Mouse (Mus musculus) liver, embryonic 14.5 days (tissue): ENCODE data around the gene Nup133.

Experiments
- CTCF ChIP-seq: IDR thresholded peaks from 2 replicates; pipeline ENCODE4 v1.5.1; 2016; ENCODE audit warnings: antibody characterized with exemption, low read depth, control low read depth
- EP300 ChIP-seq: IDR thresholded peaks from 2 replicates; pipeline ENCODE4 v1.6.1; 2016; ENCODE audit warnings: antibody characterized with exemption, low read depth

DNA sequence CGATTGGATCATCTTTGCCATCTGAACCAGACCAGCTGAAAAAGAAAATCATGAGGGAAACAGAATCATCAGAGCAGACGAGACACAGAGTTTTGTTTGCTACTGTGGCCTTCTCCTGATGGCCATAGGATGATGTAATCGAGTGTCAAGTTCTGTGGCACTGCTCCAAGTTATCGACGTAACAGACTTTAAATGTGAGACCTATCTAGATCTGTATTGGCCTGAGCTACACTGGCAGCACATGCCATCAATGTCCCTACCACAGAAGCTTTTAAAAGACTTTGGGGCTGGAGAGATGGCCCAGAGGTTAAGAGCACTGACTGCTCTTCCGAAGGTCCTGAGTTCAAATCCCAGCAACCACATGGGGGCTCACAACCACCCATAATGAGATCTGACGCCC lies 46.4 kb downstream of the Nup133 start:
- no peak for TF ChIP-seq CTCF
- TF ChIP-seq EP300: no peak
